ENCODE assay signal across 8 mouse cellular contexts in genomic region chr12:84771981-84772520, GRCm38 (mm10). TPM values are rescaled to one million over a fixed set of nuclear protein-coding genes. Genes with fewer than 3 reads are reported as not detected.
DNase-seq lines count a peak whose midpoint lies in the region; ATAC-seq and TF ChIP-seq lines count a peak whose summit lies in the region.

No protein-coding gene starts in this region.

- peak overlapping the region; percentile 58 for H3K4me2 ChIP-seq in forebrain, embryonic 11.5 days (ENCODE audit: low read depth, low read length, severe bottlenecking)
- H3K4me2 ChIP-seq in liver, embryonic 14.5 days (ENCODE audit: low read depth), result peak overlapping the region; percentile 86

- TF ChIP-seq CTCF in liver, embryonic 14.5 days (IDR thresholded peaks at IDR 0.05; ENCODE audit: low read depth), result no peak

- DNase-seq in adrenal gland, adult 2 months, result peak; percentile 17
- DNase-seq in adrenal gland, adult 18-20 months (ENCODE audit: low spot score in 2 of 2), result no peak
- DNase-seq in 3T3-L1 (ENCODE audit: low read depth, low spot score), result peak; percentile 57
- DNase-seq in forebrain, embryonic 11.5 days (ENCODE audit: low spot score), result no peak
- DNase-seq in liver, embryonic 14.5 days (ENCODE audit: low read depth in 3 of 3, low spot score in 3 of 3), result no peak
- no peak for DNase-seq in c-Kit-positive CD71-positive TER-119-positive erythroid progenitor cells, embryonic 14.5 days (ENCODE audit: low spot score)
- DNase-seq in right cerebral cortex, postnatal 10 days (ENCODE audit: low spot score in 2 of 2), result no peak

- no peak for TF ChIP-seq EP300 in liver, embryonic 14.5 days (IDR thresholded peaks at IDR 0.05; ENCODE audit: low read depth)

- H3K9me3 ChIP-seq in forebrain, embryonic 11.5 days (ENCODE audit: control insufficient read depth, low read length), result no peaks in the 10 kb centered on the region
- H3K9me3 ChIP-seq in liver, embryonic 14.5 days (ENCODE audit: control insufficient read depth, low read length), result no peaks in the 10 kb centered on the region

- H3K27ac ChIP-seq in forebrain, embryonic 11.5 days (ENCODE audit: low read depth, low read length), result peak overlapping the region; percentile 85
- H3K27ac ChIP-seq in liver, embryonic 14.5 days, result peak overlapping the region; percentile 89

- WGBS in forebrain, embryonic 11.5 days, result 4% methylated on average over 10 of the region's 10 CpGs
- WGBS in liver, embryonic 14.5 days (ENCODE audit: insufficient replicate concordance), result 8% methylated on average over 10 of the region's 10 CpGs

- no peak for ATAC-seq in forebrain, embryonic 11.5 days (replicated peaks; ENCODE audit: low FRiP score)
- ATAC-seq in liver, embryonic 14.5 days (ENCODE audit: insufficient read depth), result no peak
- ATAC-seq in granulocyte monocyte progenitor cell, adult 5-6 weeks (replicated peaks; ENCODE audit: poor library complexity, severe bottlenecking), result no peak

- peak overlapping the region; percentile 64 for H3K4me3 ChIP-seq in forebrain, embryonic 11.5 days (ENCODE audit: low read depth, low read length)
- H3K4me3 ChIP-seq in liver, embryonic 14.5 days (ENCODE audit: insufficient read depth in 1 of 2, low read depth in 2 of 2, low read length in 2 of 2), result peak overlapping the region; percentile 87 to 95

- H3K9ac ChIP-seq in forebrain, embryonic 11.5 days (ENCODE audit: low read length), result peak overlapping the region; percentile 75
- peak overlapping the region; percentile 80 for H3K9ac ChIP-seq in liver, embryonic 14.5 days (replicated peaks)

- no peaks in the 10 kb centered on the region for H3K27me3 ChIP-seq in forebrain, embryonic 11.5 days (ENCODE audit: control insufficient read depth, insufficient read depth, low read length)
- no peaks in the 10 kb centered on the region for H3K27me3 ChIP-seq in liver, embryonic 14.5 days (ENCODE audit: control insufficient read depth, insufficient read depth, low read length)

- no peaks in the 10 kb centered on the region; the same call in 1 of the 2 replicates for H3K36me3 ChIP-seq in forebrain, embryonic 11.5 days (ENCODE audit: control insufficient read depth, insufficient read depth, low read length)
- peaks cover 3% of the 10 kb centered on the region for H3K36me3 ChIP-seq in liver, embryonic 14.5 days (replicated peaks; ENCODE audit: control insufficient read depth, insufficient read depth, low read depth)

- H3K4me1 ChIP-seq in forebrain, embryonic 11.5 days (replicated peaks; ENCODE audit: control insufficient read depth, insufficient read depth, low read length), result peaks cover 2% of the 10 kb centered on the region; the same call in 1 of the 2 replicates
- peaks cover 21 to 28% of the 10 kb centered on the region in 2 experiments for H3K4me1 ChIP-seq in liver, embryonic 14.5 days (replicated peaks; ENCODE audit: control insufficient read depth in 2 of 2, insufficient read depth in 2 of 2, low read length in 1 of 2)

RNA-seq across cellular contexts. Expression of gene Npc2, which starts 0.9 kb away (rescaled TPM):
- 100 to 1,000 TPM in 1 of 2 experiments, 10 to 100 TPM in 1; 85.4 to 100 TPM for total RNA-seq in adrenal gland, adult 2 months (2021)
- polyA plus RNA-seq in adrenal gland, adult 2 months (2012; rRNA removed), result 126 and 165 TPM in 2 replicates
- total RNA-seq in adrenal gland, adult 18-20 months (2021), result 100 to 1,000 TPM in 1 of 2 experiments, 10 to 100 TPM in 1; 83.8 to 128 TPM
- 72.3 and 73.1 TPM in 2 replicates for polyA plus RNA-seq in forebrain, embryonic 11.5 days (2014; fragmentation: Nextera tagmentation; extraction: Ambion mirVana)
- 15.6 and 22.5 TPM in 2 replicates for polyA plus RNA-seq in liver, embryonic 14.5 days (2012; rRNA removed)
- 18.0 and 19.4 TPM in 2 replicates for polyA plus RNA-seq in liver, embryonic 14.5 days (2014; fragmentation: Nextera tagmentation; extraction: Ambion mirVana)
- total RNA-seq in granulocyte monocyte progenitor cell, adult 5-6 weeks (2014; fragmentation: Nextera tagmentation), result 127 and 145 TPM in 2 replicates
- 85.9 and 86.0 TPM in 2 replicates for total RNA-seq in granulocyte monocyte progenitor cell, adult 5-6 weeks (2017)

RNA-seq across cellular contexts. Expression of gene Isca2, which starts 1.0 kb away (rescaled TPM):
- 10 to 100 TPM; 76.0 to 80.8 TPM for total RNA-seq in adrenal gland, adult 2 months (2021)
- 42.1 and 54.5 TPM in 2 replicates for polyA plus RNA-seq in adrenal gland, adult 2 months (2012; rRNA removed)
- total RNA-seq in adrenal gland, adult 18-20 months (2021), result 10 to 100 TPM; 65.2 to 77.7 TPM
- polyA plus RNA-seq in forebrain, embryonic 11.5 days (2014; fragmentation: Nextera tagmentation; extraction: Ambion mirVana), result 156 and 162 TPM in 2 replicates
- 54.1 and 60.3 TPM in 2 replicates for polyA plus RNA-seq in liver, embryonic 14.5 days (2012; rRNA removed)
- polyA plus RNA-seq in liver, embryonic 14.5 days (2014; fragmentation: Nextera tagmentation; extraction: Ambion mirVana), result 93.0 and 105 TPM in 2 replicates
- 81.7 and 107 TPM in 2 replicates for total RNA-seq in granulocyte monocyte progenitor cell, adult 5-6 weeks (2014; fragmentation: Nextera tagmentation)
- 58.6 and 66.2 TPM in 2 replicates for total RNA-seq in granulocyte monocyte progenitor cell, adult 5-6 weeks (2017)

Comparison
In these comparisons a context has a peak if more than half of its experiments do, and no peak if none do; other contexts are left out.
1. DNase-seq: peak in adrenal gland, adult 2 months (single experiment) and 3T3-L1 (single experiment); none in adrenal gland, adult 18-20 months (0 of 2), forebrain, embryonic 11.5 days (single experiment), liver, embryonic 14.5 days (0 of 3), c-Kit-positive CD71-positive TER-119-positive erythroid progenitor cells, embryonic 14.5 days (single experiment) and right cerebral cortex, postnatal 10 days (0 of 2).